Mouse (Mus musculus) gastrocnemius, adult 2 months (tissue): ENCODE measurements around the gene Fgf11. TPM values are rescaled to one million over a fixed set of nuclear protein-coding genes. Genes with fewer than 3 reads are reported as not detected.

ENCODE experiments used
- DNase-seq: peaks from one replicate; pipeline ENCODE4 v3.0.0; 2022
- H3K27ac ChIP-seq: fragments of 200-600 bp; 2 replicates; pipeline ENCODE4 v1.8.1; 2022; ENCODE audit warnings: mild to moderate bottlenecking
- H3K4me3 ChIP-seq: fragments of 200-600 bp; 2 replicates; pipeline ENCODE4 v1.8.1; 2022; ENCODE audit warnings: mild to moderate bottlenecking, moderate library complexity
- CTCF ChIP-seq: fragments of 200-600 bp; IDR thresholded peaks from 2 replicates; pipeline ENCODE4 v1.8.1; 2022; ENCODE audit warnings: antibody characterized with exemption, mild to moderate bottlenecking, moderate library complexity
- intact Hi-C: fragments of 180-260 bp; cut with DNase I; formaldehyde crosslinking; loops from one replicate; pipeline ENCODE4 v1.15.1; 2025
- long read RNA-seq, 2 experiments: library from polyadenylated mRNA; stranded (forward); transcript quantifications; one replicate each; pipeline ENCODE4 v2.0.0; 2021
- total RNA-seq, 2 experiments: library from RNA; stranded (reverse); gene quantifications; 2 replicates each; pipeline ENCODE4 v1.2.3; 2021

The Fgf11 gene
- total RNA-seq: 1 to 10 TPM; 3.9 to 4.7 TPM
- long read RNA-seq, experiment 1, partial matches to known transcripts: 0 of 3 reads
- long read RNA-seq, experiment 1, other reads (novel, unspliced or antisense): 2 of 3 reads
- long read RNA-seq, experiment 2: 0 reads

DNA sequence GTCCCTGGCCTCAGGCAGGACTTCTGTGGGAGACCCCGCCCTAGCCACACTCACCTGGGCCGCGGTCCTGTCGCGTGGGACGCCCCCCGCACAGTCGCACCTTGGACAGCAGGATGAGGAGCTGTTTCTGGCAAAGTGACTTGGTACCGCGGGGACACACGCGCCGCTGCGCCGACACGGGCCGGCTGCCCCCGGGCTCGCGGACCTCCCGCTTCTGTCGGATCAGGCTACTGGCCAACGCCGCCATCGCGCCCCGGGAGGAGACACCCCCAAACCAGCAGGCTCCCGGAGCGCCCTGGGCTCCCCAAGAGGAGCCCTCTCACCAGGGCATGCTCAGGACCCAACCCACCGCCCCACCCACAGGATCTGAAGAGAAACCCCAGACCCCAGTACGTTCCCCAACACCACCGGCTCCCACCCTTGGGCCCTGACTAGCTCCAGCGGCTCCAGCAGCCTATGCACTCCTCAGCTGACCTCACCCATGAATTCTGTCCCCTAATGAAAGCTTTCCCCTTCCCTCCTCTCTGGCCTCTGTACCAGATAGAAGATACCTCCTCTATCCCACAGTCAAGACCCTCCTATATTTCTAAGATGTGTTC, at the start of gene Fgf11:
Fgf11 (minus strand) TSS at position 479 of the 599 bp plus-strand sequence.
- intact Hi-C loops: loop anchor here (5.0 kb wide), 1 partner anchor 119 kb away; the partner anchor contains the start of gene Senp3
- no peak for TF ChIP-seq CTCF
- no peak for DNase-seq
- peak within 1 kb of the TSS; percentile 78 for H3K4me3 ChIP-seq
- H3K27ac ChIP-seq: peak within 1 kb of the TSS; percentile 87

- Histone ChIP-seq H3K27ac (no peak overlapping the region), H3K4me3 (no peak overlapping the region)
- intact Hi-C loops: no loop called here
- TF ChIP-seq CTCF: no peak
- no peak for DNase-seq
Observed at GRCm38 (mm10) chr11:69850754-69851153, 49.1 kb upstream of the Fgf11 start.

GRCm38 (mm10) chr11:69849884-69850283, 48.2 kb upstream of the Fgf11 start:
- peak overlapping the region; percentile 59; the same call in 1 of the 2 replicates for H3K27ac ChIP-seq
- intact Hi-C loops: no loop called here

DNA sequence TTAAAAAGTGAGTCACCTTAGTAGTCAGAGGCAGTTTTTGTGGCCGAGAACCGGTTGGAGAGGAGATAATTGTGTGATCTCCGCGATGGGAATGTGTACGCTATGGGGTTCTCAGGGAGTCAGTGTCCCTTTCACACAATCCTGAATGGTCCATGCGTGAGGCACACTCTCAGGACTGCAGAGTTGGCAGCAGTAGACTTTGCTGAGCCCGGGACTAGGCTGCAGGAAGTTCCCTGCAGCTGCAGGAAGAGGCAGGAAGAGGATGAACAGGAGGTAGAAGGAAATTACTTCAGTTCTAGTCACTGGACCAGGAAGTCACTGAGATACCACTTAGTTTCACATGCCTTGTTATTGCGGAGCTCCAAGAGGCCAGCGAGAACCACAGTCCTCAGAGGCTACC, 47.5 kb upstream of the Fgf11 start:
- intact Hi-C loops: no loop called here
- Histone ChIP-seq H3K27ac (peak overlapping the region; percentile 59; the same call in 1 of the 2 replicates), H3K4me3 (peak overlapping the region; percentile 17; the same call in 1 of the 2 replicates)
- DNase-seq: no peak
- no peak for TF ChIP-seq CTCF

More at GRCm38 (mm10) chr11:69849884-69850283, 48.2 kb upstream of the Fgf11 start:
- no peak for TF ChIP-seq CTCF
- DNase-seq: no peak
- 0 out of 2 replicates have a peak overlapping the region, but pooled peaks have one; percentile 19 for H3K4me3 ChIP-seq

DNA sequence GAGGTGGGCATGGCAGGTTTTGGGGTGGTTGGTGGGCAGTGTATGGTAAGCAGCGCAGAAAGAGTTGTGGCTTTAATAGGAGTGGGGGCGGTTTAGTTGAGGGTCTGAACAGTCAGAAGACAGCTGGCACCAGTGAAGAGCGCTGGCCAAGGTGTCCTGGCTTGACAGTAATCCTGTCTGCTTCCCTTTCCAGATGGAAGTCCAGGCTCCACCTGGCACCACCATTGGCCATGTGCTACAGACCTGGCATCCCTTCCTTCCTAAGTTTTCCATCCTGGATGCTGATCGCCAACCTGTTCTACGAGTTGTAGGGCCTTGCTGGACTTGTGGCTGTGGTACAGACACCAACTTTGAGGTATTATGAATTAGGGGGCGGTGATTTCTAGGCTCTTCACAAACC, 46.4 kb upstream of the Fgf11 start:
- 0 out of 2 replicates have a peak overlapping the region, but pooled peaks have one; percentile 91 for H3K27ac ChIP-seq
- TF ChIP-seq CTCF: no peak
- no peak for DNase-seq
- intact Hi-C loops: no loop called here
- peak overlapping the region; percentile 97; the same call in 1 of the 2 replicates for H3K4me3 ChIP-seq

- intact Hi-C loops: loop anchor here (2.0 kb wide), 1 partner anchor 88 kb away; the partner anchor contains the start of gene Polr2a
- no peak for TF ChIP-seq CTCF
- Histone ChIP-seq H3K4me3 (peak overlapping the region; percentile 97), H3K27ac (peak overlapping the region; percentile 91)
- peak; percentile 55 for DNase-seq
Observed at GRCm38 (mm10) chr11:69846738-69847688, 45.4 kb upstream of the Fgf11 start.

- peak; percentile 94 for DNase-seq
- Histone ChIP-seq H3K27ac (peak within 1 kb of the TSS; percentile 91), H3K4me3 (peak within 1 kb of the TSS; percentile 97)
- TF ChIP-seq CTCF: no peak
- intact Hi-C loops: loop anchor here (2.0 kb wide), 1 partner anchor 87 kb away; the partner anchor contains the start of gene Polr2a
Observed at GRCm38 (mm10) chr11:69846198-69846680, 44.6 kb upstream of the Fgf11 start, which contains the start of gene Plscr3. TSS of gene Plscr3 (plus strand) at chr11:69846376.

DNA sequence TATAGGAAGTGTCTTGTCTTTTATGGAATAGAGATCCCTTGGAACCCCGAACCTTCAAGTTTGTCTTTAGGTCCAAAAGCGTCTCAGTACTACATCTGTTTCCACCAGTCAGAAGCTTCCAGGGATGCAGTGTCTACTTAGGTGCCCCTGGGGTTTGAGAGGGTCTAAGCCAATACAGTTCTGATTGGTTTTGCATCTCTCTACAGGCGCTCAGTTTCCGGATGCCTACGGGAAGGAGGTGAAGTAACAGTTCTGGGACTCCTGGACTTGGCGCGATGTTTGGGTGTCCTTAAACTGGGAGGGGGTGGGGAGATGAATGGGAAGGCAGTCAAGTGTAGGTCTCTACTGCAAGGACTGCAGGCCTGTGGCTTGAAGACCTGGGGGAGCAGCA, 37.1 kb upstream of the Fgf11 start:
- intact Hi-C loops: no loop called here
- Histone ChIP-seq H3K4me3 (peak overlapping the region; percentile 94), H3K27ac (peak overlapping the region; percentile 98)
- peak; percentile 49 for DNase-seq
- TF ChIP-seq CTCF: no peak

DNA sequence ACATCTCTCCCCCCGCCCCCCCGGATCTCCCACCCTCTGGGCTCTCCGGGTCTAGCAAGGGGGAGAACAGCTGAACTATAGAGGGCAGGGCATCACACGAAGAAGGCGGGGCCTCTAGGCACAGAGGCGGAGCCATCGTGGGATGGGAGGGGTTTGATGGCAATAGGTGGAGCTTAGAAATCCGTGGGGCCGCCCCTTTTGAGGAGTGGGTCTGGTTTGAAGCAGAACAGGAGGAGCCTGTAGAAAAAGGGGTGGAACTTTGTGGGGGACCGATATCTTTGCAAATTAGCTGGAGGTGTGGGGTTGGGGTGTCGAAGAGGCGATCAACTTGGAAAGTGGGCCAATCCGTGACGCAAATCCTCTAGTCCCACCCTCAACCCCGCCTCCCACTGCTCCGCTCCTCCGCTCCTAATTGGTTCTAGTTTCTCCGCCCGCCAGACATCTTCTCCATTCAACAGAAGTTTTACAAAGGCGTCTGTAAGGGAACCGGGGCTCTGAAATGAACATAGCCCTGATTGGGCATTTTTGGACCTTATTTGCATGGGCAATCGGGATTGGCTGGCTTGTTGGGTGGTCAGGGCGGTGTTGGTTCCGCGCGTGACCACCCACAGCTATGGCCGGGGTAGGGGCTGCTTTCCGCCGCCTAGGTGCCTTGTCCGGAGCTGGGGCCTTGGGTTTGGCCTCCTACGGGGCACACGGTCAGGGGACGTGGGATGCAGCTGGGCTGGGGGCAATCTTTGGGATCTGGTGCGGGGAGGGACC, 36.5 kb upstream of the Fgf11 start, which contains the start of gene Tmem256:
Tmem256 (plus strand) TSS at position 563 of the 762 bp plus-strand sequence.
- DNase-seq: peak; percentile 95
- no peak for TF ChIP-seq CTCF
- intact Hi-C loops: loop anchor here (2.0 kb wide), 1 partner anchor 33 kb away; the partner anchor contains the start of gene Tmem102
- H3K27ac ChIP-seq: peak within 1 kb of the TSS; percentile 98
- H3K4me3 ChIP-seq: peak within 1 kb of the TSS; percentile 94

DNA sequence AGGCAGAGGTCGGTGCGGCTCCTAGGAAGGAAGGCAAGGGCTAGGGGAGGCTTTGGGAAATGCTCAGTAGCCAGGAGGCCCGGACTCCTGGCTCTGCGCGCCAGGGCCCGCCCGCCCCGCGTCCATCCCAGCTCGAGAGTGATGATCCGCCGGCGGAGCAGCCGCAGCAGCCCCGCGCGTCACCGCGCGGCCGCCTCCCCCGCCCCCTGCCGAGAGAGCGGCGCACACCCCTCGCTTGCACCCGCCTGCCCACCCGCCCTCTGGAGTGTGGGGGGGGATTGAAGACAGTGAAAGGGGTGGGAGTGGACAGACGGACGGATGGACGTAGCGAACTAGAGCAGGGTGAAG, 35.9 kb upstream of the Fgf11 start, which contains the start of gene Nlgn2:
Nlgn2 (minus strand) TSS at position 181 of the 348 bp plus-strand sequence.
- TF ChIP-seq CTCF: peak; percentile 26
- intact Hi-C loops: loop anchor here (2.0 kb wide), 1 partner anchor 33 kb away; the partner anchor contains the start of gene Tmem102
- DNase-seq: no peak
- H3K27ac ChIP-seq: peak within 1 kb of the TSS; percentile 98
- H3K4me3 ChIP-seq: peak within 1 kb of the TSS; percentile 94
